Mouse (Mus musculus) hindbrain, embryonic 14.5 days (tissue): ENCODE measurements around the gene Rpl18. TPM values are rescaled to one million over a fixed set of nuclear protein-coding genes. Genes with fewer than 3 reads are reported as not detected.

ENCODE experiments used
- ATAC-seq: fragments of 200-750 bp; cut with Nextera tagmentation; 2 replicates; pipeline ENCODE4 v1.8.0; 2017; ENCODE audit warnings: moderate number of reproducible peaks, mild to moderate bottlenecking, moderate TSS enrichment, moderate library complexity; ENCODE audit not compliant: low FRiP score
- DNase-seq: peaks from one replicate; pipeline ENCODE4 v3.0.0-alpha.2; 2015; ENCODE audit warnings: low spot score
- H3K27ac ChIP-seq: fragments of 300-500 bp; sonication (generic); 2 replicates; pipeline ENCODE4 v1.5.1; 2014; ENCODE audit warnings: mild to moderate bottlenecking, moderate library complexity
- H3K27me3 ChIP-seq: fragments of 300-500 bp; sonication (generic); 2 replicates; pipeline ENCODE4 v1.6.1; 2014; ENCODE audit warnings: mild to moderate bottlenecking, low read length, mixed read lengths; ENCODE audit not compliant: control insufficient read depth, insufficient read depth
- H3K36me3 ChIP-seq: fragments of 300-500 bp; sonication (generic); replicated peaks from 2 replicates; pipeline ENCODE4 v1.6.1; 2014; ENCODE audit not compliant: control insufficient read depth, insufficient read depth
- H3K4me1 ChIP-seq: fragments of 300-500 bp; sonication (generic); replicated peaks from 2 replicates; pipeline ENCODE4 v1.6.1; 2014; ENCODE audit warnings: antibody characterized with exemption, low read length, mixed read lengths; ENCODE audit not compliant: control insufficient read depth, insufficient read depth
- H3K4me2 ChIP-seq: fragments of 300-500 bp; sonication (generic); replicated peaks from 2 replicates; pipeline ENCODE4 v1.6.1; 2014; ENCODE audit warnings: mild to moderate bottlenecking, moderate library complexity
- H3K4me3 ChIP-seq: fragments of 300-500 bp; sonication (generic); replicated peaks from 2 replicates; pipeline ENCODE4 v1.5.1; 2014; ENCODE audit warnings: mild to moderate bottlenecking, low read length
- H3K9ac ChIP-seq: fragments of 300-500 bp; sonication (generic); 2 replicates; pipeline ENCODE4 v1.6.1; 2014
- H3K9me3 ChIP-seq: fragments of 300-500 bp; sonication (generic); 2 replicates; pipeline ENCODE4 v1.6.1; 2016; ENCODE audit warnings: low read length; ENCODE audit not compliant: control insufficient read depth
- WGBS: fragments of 180-500 bp; shearing (Covaris S2); extraction: QIAGEN DNeasy Blood & Tissue Kit; methylation state at CpG from one replicate; pipeline ENCODE4 v1.1.7; 2014; 5-methylcytosine and 5-hydroxymethylcytosine counted together
- polyA plus RNA-seq: library from polyadenylated mRNA; unstranded; fragments of >200 nt; fragmentation: Nextera tagmentation; extraction: Ambion mirVana; gene quantifications from 2 replicates; pipeline ENCODE4 v1.2.1, GENCODE M21; 2014

The Rpl18 gene
- polyA plus RNA-seq, 1 experiment from 2014 or later: 674 TPM

- no peak overlapping the region for H3K27ac ChIP-seq
- no peak overlapping the region for H3K4me2 ChIP-seq
- no peak for ATAC-seq
- H3K4me1 ChIP-seq: peaks cover 16% of the 10 kb centered on the region
- no peaks in the 10 kb centered on the region for H3K27me3 ChIP-seq
- H3K36me3 ChIP-seq: peaks cover 77% of the 10 kb centered on the region
- 60% methylated on average over 13 of the region's 13 CpGs for WGBS
- H3K9ac ChIP-seq: no peak overlapping the region
- H3K9me3 ChIP-seq: no peaks in the 10 kb centered on the region
- no peak for DNase-seq
- H3K4me3 ChIP-seq: no peak overlapping the region
These were observed 6.5 kb downstream of the Rpl18 start for GRCm38 (mm10) chr7:45721642-45722347.

- no peak overlapping the region for H3K27ac ChIP-seq
- WGBS: 82% methylated on average over 13 of the region's 13 CpGs
- ATAC-seq (no peak), DNase-seq (no peak)
- H3K4me1 ChIP-seq: peaks cover 11% of the 10 kb centered on the region
- peaks cover 82% of the 10 kb centered on the region for H3K36me3 ChIP-seq
- H3K27me3 ChIP-seq: no peaks in the 10 kb centered on the region
- no peak overlapping the region for H3K4me2 ChIP-seq
- no peak overlapping the region for H3K4me3 ChIP-seq
- no peaks in the 10 kb centered on the region for H3K9me3 ChIP-seq
- no peak overlapping the region for H3K9ac ChIP-seq
These were observed 7.1 kb downstream of the Rpl18 start for GRCm38 (mm10) chr7:45722348-45722713.

GRCm38 (mm10) chr7:45723301-45723700 lies 8.0 kb downstream of the Rpl18 start:
- Histone ChIP-seq H3K4me1 (peaks cover 11% of the 10 kb centered on the region), H3K4me2 (no peak overlapping the region), H3K9ac (no peak overlapping the region), H3K9me3 (no peaks in the 10 kb centered on the region), H3K4me3 (no peak overlapping the region), H3K36me3 (peaks cover 85% of the 10 kb centered on the region), H3K27me3 (no peaks in the 10 kb centered on the region), H3K27ac (no peak overlapping the region)
- DNase-seq (no peak), ATAC-seq (no peak)
- 88% methylated on average over 4 of the region's 4 CpGs for WGBS

- no peak overlapping the region for H3K27ac ChIP-seq
- no peaks in the 10 kb centered on the region for H3K9me3 ChIP-seq
- H3K4me3 ChIP-seq: no peak overlapping the region
- H3K9ac ChIP-seq: no peak overlapping the region
- H3K27me3 ChIP-seq: no peaks in the 10 kb centered on the region
- 95% methylated on average over 14 of the region's 14 CpGs for WGBS
- peaks cover 8% of the 10 kb centered on the region for H3K4me1 ChIP-seq
- DNase-seq: no peak
- H3K4me2 ChIP-seq: no peak overlapping the region
- peaks cover 85% of the 10 kb centered on the region for H3K36me3 ChIP-seq
- ATAC-seq: no peak
These were observed 8.5 kb downstream of the Rpl18 start for GRCm38 (mm10) chr7:45723781-45724180.

- ATAC-seq: no peak
- Histone ChIP-seq H3K4me1 (no peaks in the 10 kb centered on the region), H3K4me3 (no peak overlapping the region), H3K36me3 (peaks cover 73% of the 10 kb centered on the region), H3K27ac (no peak overlapping the region), H3K9ac (no peak overlapping the region), H3K27me3 (no peaks in the 10 kb centered on the region), H3K9me3 (no peaks in the 10 kb centered on the region), H3K4me2 (no peak overlapping the region)
- DNase-seq: no peak
- WGBS: 95% methylated on average over 9 of the region's 9 CpGs
These were observed 9.9 kb downstream of the Rpl18 start for GRCm38 (mm10) chr7:45725151-45725550.

- Histone ChIP-seq H3K27me3 (no peaks in the 10 kb centered on the region), H3K9me3 (no peaks in the 10 kb centered on the region), H3K36me3 (peaks cover 67% of the 10 kb centered on the region), H3K9ac (no peak within 1 kb of the TSS), H3K4me3 (no peak within 1 kb of the TSS), H3K4me2 (no peak within 1 kb of the TSS), H3K27ac (no peak within 1 kb of the TSS), H3K4me1 (no peaks in the 10 kb centered on the region)
- WGBS: 92% methylated on average over 11 of the region's 11 CpGs
- no peak for DNase-seq
- ATAC-seq: no peak
These were observed 10.5 kb downstream of the Rpl18 start, which contains the start of gene Spaca4 for GRCm38 (mm10) chr7:45725713-45726112. Gene Spaca4 (minus strand): TSS chr7:45725813.

- Histone ChIP-seq H3K4me2 (no peak overlapping the region), H3K36me3 (peaks cover 60% of the 10 kb centered on the region), H3K9me3 (no peaks in the 10 kb centered on the region), H3K27ac (no peak overlapping the region), H3K4me1 (no peaks in the 10 kb centered on the region), H3K9ac (no peak overlapping the region), H3K4me3 (no peak overlapping the region), H3K27me3 (no peaks in the 10 kb centered on the region)
- no peak for DNase-seq
- 95% methylated on average over 10 of the region's 10 CpGs for WGBS
- ATAC-seq: no peak
These were observed 11.2 kb downstream of the Rpl18 start for GRCm38 (mm10) chr7:45726419-45726818.

GRCm38 (mm10) chr7:45727625-45728024 lies 12.4 kb downstream of the Rpl18 start:
- DNase-seq (no peak), ATAC-seq (no peak)
- H3K4me1 ChIP-seq: no peaks in the 10 kb centered on the region
- no peak overlapping the region for H3K4me2 ChIP-seq
- H3K9ac ChIP-seq: no peak overlapping the region
- 86% methylated on average over 3 of the region's 3 CpGs for WGBS
- no peak overlapping the region for H3K27ac ChIP-seq
- no peaks in the 10 kb centered on the region for H3K9me3 ChIP-seq
- H3K27me3 ChIP-seq: no peaks in the 10 kb centered on the region
- peaks cover 48% of the 10 kb centered on the region for H3K36me3 ChIP-seq
- no peak overlapping the region for H3K4me3 ChIP-seq

GRCm38 (mm10) chr7:45730727-45731431 lies 15.6 kb downstream of the Rpl18 start:
- no peak for ATAC-seq
- no peaks in the 10 kb centered on the region for H3K27me3 ChIP-seq
- no peak overlapping the region for H3K9ac ChIP-seq
- no peak overlapping the region for H3K27ac ChIP-seq
- no peak overlapping the region for H3K4me2 ChIP-seq
- H3K36me3 ChIP-seq: peaks cover 17% of the 10 kb centered on the region
- WGBS: 18% methylated on average over 16 of the region's 16 CpGs
- no peak overlapping the region for H3K4me3 ChIP-seq
- no peaks in the 10 kb centered on the region for H3K9me3 ChIP-seq
- DNase-seq: no peak
- H3K4me1 ChIP-seq: no peaks in the 10 kb centered on the region
